Mouse (Mus musculus) CH12.LX (cell line): ENCODE measurements at regions not wholly inside any gene's neighbourhood (a gene's known extent, or its start where the extent isn't known, plus 50 kb on each side); places are given as distances from the start of the nearest gene placed in this dataset.

Source experiments
- DNase-seq: peaks from one replicate; pipeline ENCODE4 v3.0.0-alpha.2; 2013; ENCODE audit errors: extremely low read depth
- H3K27ac ChIP-seq: 2 replicates; pipeline ENCODE4 v1.5.1; 2012; ENCODE audit warnings: low read depth, mild to moderate bottlenecking, control low read depth, moderate library complexity; ENCODE audit not compliant: insufficient read depth
- H3K27me3 ChIP-seq: replicated peaks from 2 replicates; pipeline ENCODE3; 2012; ENCODE audit warnings: inconsistent platforms
- H3K36me3 ChIP-seq, 2 experiments: replicated peaks in 1 of 2; 2 replicates each; pipeline versions ENCODE3 to v1.6.1; 2012; ENCODE audit warnings: inconsistent platforms in 1 of 2, low read length in 1 of 2, mild to moderate bottlenecking in 1 of 2, mixed read lengths in 1 of 2, moderate library complexity in 1 of 2; ENCODE audit not compliant: control insufficient read depth in 1 of 2, insufficient read depth in 1 of 2
- H3K4me1 ChIP-seq, 2 experiments: 2 replicates each; pipeline ENCODE4 v1.6.1; 2012; ENCODE audit warnings: inconsistent platforms in 1 of 2, moderate library complexity in 1 of 2; ENCODE audit not compliant: insufficient read depth in 2 of 2, control insufficient read depth in 1 of 2
- H3K4me2 ChIP-seq: 2 replicates; pipeline ENCODE4 v1.6.1; 2012; ENCODE audit warnings: low read depth, mild to moderate bottlenecking, control low read depth; ENCODE audit not compliant: poor library complexity, insufficient read depth, severe bottlenecking
- H3K4me3 ChIP-seq, 3 experiments: fragments of 150-350 bp in 1 of 3; sonication (generic) in 1 of 3; replicated peaks in 1 of 3; 2 replicates each; pipeline versions ENCODE3 to v1.5.1; 2011 to 2012; ENCODE audit warnings: low read depth in 2 of 3, low read length in 2 of 3, mild to moderate bottlenecking in 2 of 3, moderate library complexity in 2 of 3, control low read depth in 1 of 3, improper control_type of control experiment in 1 of 3, inconsistent platforms in 1 of 3, mixed read lengths in 1 of 3; ENCODE audit not compliant: poor library complexity in 1 of 3
- H3K79me2 ChIP-seq: replicated peaks from 2 replicates; pipeline ENCODE4 v1.6.1; 2012; ENCODE audit warnings: mild to moderate bottlenecking, moderate library complexity; ENCODE audit not compliant: control insufficient read depth, poor library complexity, insufficient read depth, severe bottlenecking; ENCODE audit errors: extremely low read depth
- H3K9ac ChIP-seq: 2 replicates; pipeline ENCODE4 v1.6.1; 2012; ENCODE audit warnings: low read depth, mild to moderate bottlenecking, control low read depth, moderate library complexity; ENCODE audit not compliant: insufficient read depth
- H3K9me3 ChIP-seq: replicated peaks from 2 replicates; pipeline ENCODE3; 2012; ENCODE audit warnings: low read length, inconsistent platforms, mixed read lengths
- BHLHE40 ChIP-seq: IDR thresholded peaks from 2 replicates; pipeline ENCODE4 v1.6.1; 2011; ENCODE audit warnings: mild to moderate bottlenecking, low read depth, low read length, improper control_type of control experiment
- CHD1 ChIP-seq: IDR thresholded peaks from 2 replicates; pipeline ENCODE4 v1.6.1; 2012; ENCODE audit warnings: low read depth, low read length, improper control_type of control experiment, inconsistent platforms
- CHD2 ChIP-seq: IDR thresholded peaks from 2 replicates; pipeline ENCODE4 v1.6.1; 2011; ENCODE audit warnings: low read length, improper control_type of control experiment
- MXI1 ChIP-seq: IDR thresholded peaks from 2 replicates; pipeline ENCODE4 v1.6.1; 2011; ENCODE audit warnings: mild to moderate bottlenecking, low read depth, low read length, improper control_type of control experiment
- PAX5 ChIP-seq: IDR thresholded peaks from 2 replicates; pipeline ENCODE4 v1.6.1; 2012; ENCODE audit warnings: low read length, inconsistent platforms, mixed read lengths
- POLR2AphosphoS2 ChIP-seq: IDR thresholded peaks from 2 replicates; pipeline ENCODE4 v1.6.1; 2011; ENCODE audit warnings: low read depth, low read length, improper control_type of control experiment
- UBTF ChIP-seq: IDR thresholded peaks from 2 replicates; pipeline ENCODE4 v1.6.1; 2012; ENCODE audit warnings: low read depth, mild to moderate bottlenecking, inconsistent platforms, low read length, improper control_type of control experiment, moderate library complexity
- USF1 ChIP-seq: IDR thresholded peaks from 2 replicates; pipeline ENCODE4 v1.6.1; 2014; ENCODE audit warnings: low read depth, mild to moderate bottlenecking, inconsistent platforms, low read length, improper control_type of control experiment
- USF2 ChIP-seq: conservative IDR thresholded peaks from 2 replicates; pipeline ENCODE4 v1.6.1; 2011; ENCODE audit warnings: low read depth, low read length, improper control_type of control experiment
- ZC3H11A ChIP-seq: IDR thresholded peaks from 2 replicates; pipeline ENCODE4 v1.6.1; 2012; ENCODE audit warnings: low read depth, mild to moderate bottlenecking, inconsistent platforms, low read length, improper control_type of control experiment
- dilution Hi-C: fragments of 300-500 bp; cut with MboI; formaldehyde crosslinking; loops from 2 replicates; pipeline ENCODE4 v1.14.3; 2020; ENCODE audit warnings: low sequenced_read_pairs; ENCODE audit not compliant: extremely low pct_unique_long_range_greater_than_20kb, extremely low pct_ligation_motif_present
- in situ Hi-C: fragments of 300-500 bp; cut with MboI; formaldehyde crosslinking; loops from 3 replicates; pipeline ENCODE4 v1.14.3; 2019; ENCODE audit warnings: low sequenced_read_pairs, low pct_ligation_motif_present, low pct_unique_long_range_greater_than_20kb, mixed read lengths

DNA sequence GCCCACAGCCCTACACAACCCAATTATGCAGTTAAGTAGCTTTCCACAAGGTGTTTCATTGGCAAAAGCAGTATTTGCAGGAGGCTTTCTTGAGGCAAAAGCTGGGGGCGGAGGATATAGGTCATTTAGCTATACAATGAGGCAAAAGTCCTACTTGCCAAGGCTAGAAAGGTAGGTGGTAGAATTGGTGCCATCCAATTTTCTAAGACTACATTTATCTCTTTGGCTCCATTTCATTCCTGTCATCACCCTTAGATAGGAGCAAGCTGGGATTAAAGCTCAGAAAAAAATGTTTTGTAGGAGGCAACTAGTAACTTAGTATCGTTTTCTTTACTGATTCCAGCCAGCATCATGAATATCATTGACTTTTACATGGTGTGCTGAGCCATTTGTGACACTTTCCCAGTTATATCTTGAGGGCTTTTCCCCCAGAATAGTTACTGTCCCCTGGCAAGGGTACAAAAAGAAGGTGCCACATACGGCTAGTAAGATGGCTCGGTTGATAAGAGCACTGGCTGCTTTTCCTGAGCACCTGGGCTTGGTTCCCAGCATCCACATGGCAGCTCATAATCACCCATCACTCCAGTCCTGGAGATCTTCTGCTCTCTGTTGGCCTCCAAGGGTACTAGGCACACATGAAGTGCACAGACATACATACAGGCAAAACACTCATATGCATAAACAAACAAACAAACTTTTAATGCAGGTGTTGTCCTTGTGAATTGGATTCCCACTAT lies 300.6 kb downstream of the Emp1 start:
- no peak for DNase-seq
- in situ Hi-C loops = no loop called here
- TF ChIP-seq BHLHE40 (no peak), POLR2AphosphoS2 (no peak), ZC3H11A (no peak), CHD1 (no peak), MXI1 (no peak), UBTF (no peak), CHD2 (no peak), USF2 (no peak), USF1 (no peak), PAX5 (no peak)

More for the DNA sequence above, 300.6 kb downstream of the Emp1 start:
- H3K79me2 ChIP-seq = no peaks in the 10 kb centered on the region
- H3K27ac ChIP-seq = no peak overlapping the region
- dilution Hi-C loops = no loop called here
- H3K27me3 ChIP-seq = no peaks in the 10 kb centered on the region
- H3K36me3 ChIP-seq = no peaks in the 10 kb centered on the region
- no peak overlapping the region for H3K4me3 ChIP-seq
- H3K9me3 ChIP-seq = peaks cover 52% of the 10 kb centered on the region
- H3K4me1 ChIP-seq = no peaks in the 10 kb centered on the region
- H3K9ac ChIP-seq = no peak overlapping the region
- no peak overlapping the region for H3K4me2 ChIP-seq
